Mouse (Mus musculus) forebrain, embryonic 14.5 days (tissue): Measurements from ENCODE around the gene Vill. TPM values are rescaled to one million over a fixed set of nuclear protein-coding genes. Genes with fewer than 3 reads are reported as not detected.

Experiments used
- ATAC-seq: fragments of 200-750 bp; cut with Nextera tagmentation; 2 replicates; pipeline ENCODE4 v1.8.0; 2017; ENCODE audit warnings: mild to moderate bottlenecking, moderate library complexity
- DNase-seq: peaks from one replicate; pipeline ENCODE4 v3.0.0-alpha.2; 2015; ENCODE audit warnings: low spot score
- H3K27ac ChIP-seq: fragments of 300-500 bp; sonication (generic); 2 replicates; pipeline ENCODE4 v1.5.1; 2014; ENCODE audit warnings: low read depth, mild to moderate bottlenecking, control low read depth, low read length, moderate library complexity
- H3K27me3 ChIP-seq: fragments of 300-500 bp; sonication (generic); replicated peaks from 2 replicates; pipeline ENCODE4 v1.6.1; 2014; ENCODE audit warnings: low read length, control low read depth, mixed read lengths; ENCODE audit not compliant: control insufficient read depth, insufficient read depth
- H3K36me3 ChIP-seq: fragments of 300-500 bp; sonication (generic); 2 replicates; pipeline ENCODE4 v1.6.1; 2014; ENCODE audit warnings: low read length, control low read depth; ENCODE audit not compliant: control insufficient read depth, insufficient read depth
- H3K4me1 ChIP-seq: fragments of 300-500 bp; sonication (generic); 2 replicates; pipeline ENCODE4 v1.6.1; 2014; ENCODE audit warnings: antibody characterized with exemption, low read length, control low read depth; ENCODE audit not compliant: control insufficient read depth, insufficient read depth
- H3K4me2 ChIP-seq: fragments of 300-500 bp; sonication (generic); 2 replicates; pipeline ENCODE4 v1.6.1; 2014; ENCODE audit warnings: mild to moderate bottlenecking, control low read depth, low read length
- H3K4me3 ChIP-seq: fragments of 300-500 bp; sonication (generic); 2 replicates; pipeline ENCODE4 v1.5.1; 2014; ENCODE audit warnings: low read depth, low read length, control low read depth
- H3K9ac ChIP-seq: fragments of 300-500 bp; sonication (generic); 2 replicates; pipeline ENCODE4 v1.6.1; 2014; ENCODE audit warnings: mild to moderate bottlenecking, low read length, control low read depth, moderate library complexity
- H3K9me3 ChIP-seq: fragments of 300-500 bp; sonication (generic); replicated peaks from 2 replicates; pipeline ENCODE4 v1.6.1; 2016; ENCODE audit warnings: low read length, control low read depth, mixed read lengths; ENCODE audit not compliant: control insufficient read depth
- WGBS: fragments of 180-500 bp; shearing (Covaris S2); extraction: QIAGEN DNeasy Blood & Tissue Kit; methylation state at CpG from one replicate; pipeline ENCODE4 v1.1.7; 2014; 5-methylcytosine and 5-hydroxymethylcytosine counted together
- polyA plus RNA-seq: library from polyadenylated mRNA; unstranded; fragments of >200 nt; fragmentation: Nextera tagmentation; extraction: Ambion mirVana; gene quantifications from 2 replicates; pipeline ENCODE4 v1.2.1, GENCODE M21; 2014

Vill gene
- polyA plus RNA-seq, 1 experiment from 2014 or later = 4.0 TPM

DNA sequence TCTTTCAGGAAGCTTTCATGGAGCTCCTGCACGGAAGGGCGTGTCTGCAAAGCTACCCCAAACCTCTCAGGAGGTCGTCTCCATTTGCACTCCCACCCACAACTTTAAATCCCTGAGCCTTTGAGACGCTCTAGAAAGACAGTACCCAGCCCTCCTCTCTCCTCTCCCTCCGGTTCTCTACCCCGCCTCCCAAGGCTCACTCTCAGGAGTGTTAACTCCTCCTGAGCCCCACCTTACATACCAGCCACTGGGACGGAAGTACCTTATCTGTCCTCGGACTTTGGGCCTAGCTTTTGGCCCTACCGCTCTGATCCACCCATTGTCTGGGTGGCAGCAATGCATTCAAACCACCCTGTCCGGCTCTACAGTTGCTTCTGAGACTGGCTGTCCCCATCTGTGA is 31.4 kb downstream of the Vill start:
- H3K9ac ChIP-seq = no peak overlapping the region
- no peaks in the 10 kb centered on the region for H3K36me3 ChIP-seq
- 0 out of 2 replicates have a peak, but pooled peaks cover 2% of the 10 kb centered on the region for H3K27me3 ChIP-seq
- H3K4me3 ChIP-seq = no peak overlapping the region
- H3K9me3 ChIP-seq = no peaks in the 10 kb centered on the region
- H3K4me2 ChIP-seq = no peak overlapping the region
- H3K4me1 ChIP-seq = peaks cover 7% of the 10 kb centered on the region; the same call in 1 of the 2 replicates
- H3K27ac ChIP-seq = no peak overlapping the region
- DNase-seq = no peak
- no peak for ATAC-seq
- WGBS = 79% methylated on average over 10 of the region's 10 CpGs

DNA sequence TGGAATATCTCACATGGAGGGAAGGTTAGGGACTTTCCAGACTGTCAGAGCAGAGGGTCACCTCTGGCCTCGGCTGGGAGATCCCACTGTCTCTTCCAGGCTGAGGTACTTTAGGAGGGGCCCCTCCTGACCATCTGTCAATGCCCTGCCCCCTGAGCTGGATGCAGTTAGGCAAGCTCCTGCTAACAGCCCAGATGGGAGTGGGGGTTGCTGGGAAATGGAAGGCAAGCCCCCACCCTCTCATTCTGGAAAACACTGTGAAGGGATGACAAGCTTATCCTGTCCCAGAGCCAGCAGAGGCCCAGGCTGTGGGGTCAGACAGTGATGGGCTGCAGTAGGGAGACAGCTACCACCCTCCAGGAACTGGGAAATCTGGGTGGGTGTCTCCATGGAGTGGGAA is 33.9 kb downstream of the Vill start:
- no peak for DNase-seq
- H3K4me3 ChIP-seq = no peak overlapping the region
- peaks cover 2% of the 10 kb centered on the region; the same call in 1 of the 2 replicates for H3K27me3 ChIP-seq
- no peak overlapping the region for H3K27ac ChIP-seq
- WGBS = 46% methylated on average over 1 of the region's 1 CpGs
- ATAC-seq = no peak
- H3K9ac ChIP-seq = 0 out of 2 replicates have a peak overlapping the region, but pooled peaks have one; percentile 9
- H3K4me1 ChIP-seq = peaks cover 7% of the 10 kb centered on the region; the same call in 1 of the 2 replicates
- H3K9me3 ChIP-seq = no peaks in the 10 kb centered on the region
- no peaks in the 10 kb centered on the region for H3K36me3 ChIP-seq
- no peak overlapping the region for H3K4me2 ChIP-seq

DNA sequence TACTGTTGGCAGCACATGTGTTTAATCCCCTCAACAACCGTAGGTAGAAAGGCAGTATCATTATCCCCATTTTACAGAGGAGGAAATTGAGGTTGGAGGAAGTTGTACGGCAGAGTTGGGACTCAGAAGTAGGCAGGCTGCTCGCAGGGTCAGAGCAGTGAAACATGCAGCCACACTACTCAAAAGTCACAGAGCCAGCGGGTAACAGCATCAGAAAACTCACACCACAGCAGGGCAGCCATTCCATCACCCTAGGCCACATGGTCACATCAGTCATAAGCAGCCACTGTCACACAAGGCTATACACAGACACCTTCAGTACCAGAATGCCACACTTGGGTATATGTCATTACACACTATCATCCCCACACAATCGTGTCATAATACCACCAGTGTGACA is 34.7 kb downstream of the Vill start:
- no peak overlapping the region for H3K27ac ChIP-seq
- DNase-seq (no peak), ATAC-seq (no peak)
- WGBS = 93% methylated on average over 5 of the region's 5 CpGs
- no peak overlapping the region for H3K4me2 ChIP-seq
- no peaks in the 10 kb centered on the region for H3K36me3 ChIP-seq
- H3K4me1 ChIP-seq = peaks cover 3% of the 10 kb centered on the region; the same call in 1 of the 2 replicates
- peaks cover 10% of the 10 kb centered on the region for H3K27me3 ChIP-seq
- no peaks in the 10 kb centered on the region for H3K9me3 ChIP-seq
- H3K9ac ChIP-seq = no peak overlapping the region
- no peak overlapping the region for H3K4me3 ChIP-seq

DNA sequence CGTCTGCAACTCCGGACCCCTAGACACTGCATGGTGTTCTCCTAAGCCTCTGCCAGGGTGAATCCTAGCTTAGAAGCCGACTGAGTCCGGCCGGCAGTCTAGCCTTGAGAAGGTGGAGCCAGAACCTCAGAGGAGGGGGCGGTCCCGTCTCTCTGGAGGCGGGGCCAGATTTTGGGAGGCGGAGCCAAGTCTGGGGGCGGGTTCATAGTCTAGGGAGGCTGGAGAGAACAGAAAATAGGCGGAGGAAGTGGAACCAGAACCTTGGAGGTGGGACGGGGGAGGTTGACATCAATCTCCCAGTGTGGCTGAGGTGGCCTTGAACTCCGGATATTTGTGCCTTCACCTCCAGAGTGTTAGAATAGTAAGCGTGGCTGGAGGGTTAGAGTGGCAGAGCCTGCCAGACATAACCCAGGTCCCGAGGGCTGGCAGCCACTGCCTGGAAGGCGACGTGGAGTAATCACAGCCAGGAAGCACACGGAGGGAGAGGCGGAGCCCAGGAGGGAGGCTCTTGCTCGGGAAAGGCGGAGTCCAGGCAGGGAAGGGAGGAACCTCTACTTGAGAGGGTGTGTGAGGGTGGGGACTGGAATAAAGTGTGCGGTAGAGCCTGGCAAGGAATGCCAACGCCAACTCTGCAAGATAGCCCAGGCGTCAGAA is 35.7 kb downstream of the Vill start:
- peak overlapping the region; percentile 49 for H3K4me2 ChIP-seq
- H3K9me3 ChIP-seq = no peaks in the 10 kb centered on the region
- H3K4me3 ChIP-seq = peak overlapping the region; percentile 10; the same call in 1 of the 2 replicates
- H3K4me1 ChIP-seq = peaks cover 9% of the 10 kb centered on the region
- no peak overlapping the region for H3K27ac ChIP-seq
- peak; percentile 70 for DNase-seq
- peak; percentile 71 for ATAC-seq
- H3K36me3 ChIP-seq = no peaks in the 10 kb centered on the region
- under 1% methylated on average over 24 of the region's 24 CpGs for WGBS
- peaks cover 20% of the 10 kb centered on the region for H3K27me3 ChIP-seq
- 0 out of 2 replicates have a peak overlapping the region, but pooled peaks have one; percentile 21 for H3K9ac ChIP-seq

DNA sequence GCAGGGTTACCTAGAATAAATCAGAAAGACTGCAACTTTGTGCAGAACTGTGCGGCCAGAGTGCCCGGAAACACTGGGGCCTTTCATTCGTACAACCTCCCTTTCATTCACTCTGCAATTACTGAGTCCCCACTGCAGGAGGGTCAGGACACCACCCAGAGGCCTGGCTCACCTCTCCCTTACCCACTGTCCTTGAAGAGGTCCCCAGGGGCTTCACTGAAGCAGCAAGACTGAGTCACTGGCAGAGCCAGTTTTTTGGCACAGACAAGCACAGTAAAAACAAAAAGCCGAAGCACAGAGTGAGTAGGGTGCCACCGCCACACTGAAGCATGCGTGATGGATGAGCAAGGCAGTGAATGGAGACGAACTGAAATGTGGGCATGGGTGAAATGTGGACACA is 36.9 kb downstream of the Vill start:
- peaks cover 22% of the 10 kb centered on the region for H3K27me3 ChIP-seq

DNA sequence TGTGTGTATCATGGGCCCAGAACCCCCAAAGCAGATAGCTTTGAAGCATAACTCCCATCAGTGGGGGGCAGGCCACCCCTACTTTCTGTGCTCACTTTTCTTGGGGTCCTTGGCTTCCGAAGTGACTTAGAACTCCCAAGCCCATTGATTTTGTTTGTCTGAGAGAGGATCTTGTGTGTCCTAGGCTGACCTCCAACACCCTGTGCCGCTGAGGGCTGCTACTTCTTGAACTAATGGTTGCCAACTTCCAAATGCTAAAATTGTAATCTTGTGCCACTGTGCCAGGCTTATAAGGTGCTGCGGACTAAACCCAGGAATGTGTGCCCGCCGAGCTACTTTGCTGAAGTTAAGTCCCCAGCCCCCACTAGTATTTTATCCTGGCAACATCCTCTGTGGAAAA is 37.9 kb downstream of the Vill start:
- Histone ChIP-seq H3K27ac (no peak overlapping the region), H3K4me1 (peaks cover 10% of the 10 kb centered on the region), H3K36me3 (no peaks in the 10 kb centered on the region), H3K4me3 (no peak overlapping the region), H3K9ac (no peak overlapping the region), H3K4me2 (no peak overlapping the region), H3K9me3 (no peaks in the 10 kb centered on the region), H3K27me3 (peaks cover 22% of the 10 kb centered on the region)
- DNase-seq (no peak), ATAC-seq (no peak)
- 94% methylated on average over 5 of the region's 5 CpGs for WGBS

More for the DNA sequence above, 36.9 kb downstream of the Vill start:
- H3K27ac ChIP-seq = no peak overlapping the region
- no peak overlapping the region for H3K4me3 ChIP-seq
- H3K9me3 ChIP-seq = no peaks in the 10 kb centered on the region
- H3K4me1 ChIP-seq = peaks cover 10% of the 10 kb centered on the region
- H3K9ac ChIP-seq = no peak overlapping the region
- ATAC-seq (no peak), DNase-seq (no peak)
- WGBS = 45% methylated on average over 7 of the region's 7 CpGs
- no peak overlapping the region for H3K4me2 ChIP-seq
- no peaks in the 10 kb centered on the region for H3K36me3 ChIP-seq

DNA sequence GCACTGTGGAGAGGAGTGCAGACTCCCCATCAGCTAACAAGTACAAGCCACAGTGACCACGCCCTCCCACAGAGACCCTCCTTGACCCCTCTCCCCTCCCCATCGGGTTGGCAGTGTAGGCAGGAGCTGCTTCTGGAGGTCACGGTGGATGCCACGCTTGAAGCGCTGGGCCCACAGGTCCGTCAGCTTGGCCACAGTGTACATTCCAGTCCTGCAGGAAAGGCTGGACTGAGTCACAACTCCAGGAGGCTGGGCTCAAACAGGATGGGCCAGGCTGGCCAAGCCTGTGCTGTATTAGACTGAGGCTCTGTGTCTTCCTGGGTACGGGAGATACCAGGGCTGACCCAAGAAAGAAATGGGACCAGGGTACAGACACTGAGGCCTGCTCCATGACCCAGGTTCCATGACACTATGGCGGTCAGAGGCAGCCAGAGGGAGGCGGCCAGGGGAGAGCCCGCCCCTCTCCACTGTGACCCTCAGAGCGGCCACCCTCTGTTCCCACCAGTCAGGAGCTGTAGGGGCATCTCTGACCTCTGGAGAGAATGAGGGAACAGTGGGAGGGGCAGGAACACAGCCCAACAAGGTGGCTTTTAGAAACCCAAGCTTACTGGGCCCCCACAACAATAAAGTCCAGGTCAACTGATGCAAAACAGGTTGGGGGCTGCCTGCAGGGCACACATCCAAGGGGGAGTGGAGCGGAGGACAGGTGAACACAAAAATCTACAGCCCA is 39.2 kb downstream of the Vill start:
- H3K27ac ChIP-seq = no peak overlapping the region
- peaks cover 22% of the 10 kb centered on the region for H3K27me3 ChIP-seq
- no peak overlapping the region for H3K9ac ChIP-seq
- H3K36me3 ChIP-seq = no peaks in the 10 kb centered on the region
- 70% methylated on average over 12 of the region's 12 CpGs for WGBS
- H3K9me3 ChIP-seq = no peaks in the 10 kb centered on the region
- DNase-seq (no peak), ATAC-seq (no peak)
- peaks cover 10% of the 10 kb centered on the region for H3K4me1 ChIP-seq
- H3K4me3 ChIP-seq = peak overlapping the region; percentile 43; the same call in 1 of the 2 replicates
- H3K4me2 ChIP-seq = peak overlapping the region; percentile 75

DNA sequence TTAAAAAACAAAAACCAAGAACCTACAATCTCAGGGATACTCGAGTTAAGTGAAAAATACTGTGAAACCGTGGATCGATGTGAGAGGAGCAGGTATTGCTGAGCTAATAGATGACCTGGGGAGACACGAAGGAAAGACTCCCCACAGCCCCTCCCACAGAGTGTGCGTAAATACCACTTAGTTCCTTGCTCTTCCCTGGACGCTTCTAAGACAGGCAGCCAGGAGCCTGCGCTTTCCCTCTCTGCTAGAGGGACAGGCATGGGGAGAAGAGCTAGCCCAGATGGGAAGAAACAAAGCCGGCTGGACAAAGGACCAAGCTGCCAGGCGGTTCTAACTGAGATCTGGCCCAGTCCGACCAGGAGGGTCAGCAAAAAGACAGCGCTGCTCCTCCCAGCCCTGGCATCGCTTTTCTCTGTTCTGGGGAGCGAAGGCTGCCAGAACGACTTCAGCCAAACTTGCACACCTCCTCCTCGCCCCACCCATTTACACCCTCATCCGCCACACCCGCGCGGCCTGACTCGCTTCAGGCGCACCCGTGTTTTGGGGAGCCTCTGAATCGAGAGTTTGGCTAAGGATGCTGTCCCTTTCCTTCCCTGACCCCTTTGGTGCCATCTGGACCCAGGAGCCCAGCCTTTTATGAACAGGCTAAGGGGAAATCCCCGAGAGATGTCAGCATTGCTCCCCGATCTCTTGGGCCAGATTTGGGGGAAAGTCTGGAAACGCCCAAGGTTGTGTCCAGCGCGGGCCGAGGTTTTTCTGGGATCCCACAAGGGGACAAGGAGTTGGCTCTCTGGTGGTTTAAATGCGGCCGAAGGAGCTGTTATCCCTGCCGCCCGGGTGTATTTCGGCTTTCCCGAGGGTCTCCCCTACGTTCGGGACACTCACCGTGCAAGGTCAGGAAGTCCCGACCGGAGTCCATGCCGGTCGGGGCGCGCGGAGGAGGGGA is 40.2 kb downstream of the Vill start:
- WGBS = 3% methylated on average over 44 of the region's 45 CpGs
- H3K9ac ChIP-seq = peak overlapping the region; percentile 61
- no peaks in the 10 kb centered on the region for H3K9me3 ChIP-seq
- H3K4me3 ChIP-seq = peak overlapping the region; percentile 43
- peaks cover 19% of the 10 kb centered on the region for H3K27me3 ChIP-seq
- no peak overlapping the region for H3K27ac ChIP-seq
- no peak for DNase-seq
- H3K4me2 ChIP-seq = peak overlapping the region; percentile 75
- no peak for ATAC-seq
- H3K4me1 ChIP-seq = peaks cover 10% of the 10 kb centered on the region
- no peaks in the 10 kb centered on the region for H3K36me3 ChIP-seq
